Mouse (Mus musculus): Measurements from ENCODE around the gene Zfyve27.

DNA sequence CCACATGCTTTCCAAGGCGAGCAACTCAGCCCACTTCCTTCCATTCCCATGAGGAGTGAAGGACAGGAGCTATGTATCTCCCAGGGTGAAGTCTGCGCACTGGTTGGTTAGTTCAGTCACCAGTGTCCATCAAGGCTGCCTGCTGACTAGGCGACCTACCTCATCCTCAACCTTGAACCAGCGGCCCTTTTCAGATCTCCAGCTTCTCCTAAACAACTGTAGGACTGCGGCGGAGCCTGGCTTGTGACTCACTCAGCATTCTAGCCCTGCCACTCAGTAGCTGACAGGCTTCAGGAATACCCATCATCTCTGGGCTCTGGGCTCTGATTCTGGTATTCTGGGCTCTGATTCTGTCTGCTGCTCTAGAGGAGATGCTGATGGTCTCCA lies 37.5 kb upstream of the Zfyve27 start:
- TF ChIP-seq GATA1 (IDR thresholded peaks at IDR 0.05; ENCODE audit: low read length) (no peak), TAL1 (IDR thresholded peaks at IDR 0.05; ENCODE audit: low read length) (no peak)

Measured in erythroblast, embryonic 14.5 days (primary cell).